Mouse (Mus musculus) fibroblast of lung, adult 2 months (primary cell): ENCODE results near the gene Sohlh1.

ENCODE experiments used
- DNase-seq: peaks from one replicate; pipeline ENCODE4 v3.0.0-alpha.2; 2011; ENCODE audit warnings: low read depth

The Sohlh1 gene

GRCm38 (mm10) chr2:25847226-25847625, at the start of gene Sohlh1:
Gene Sohlh1 (minus strand): TSS chr2:25847248.
- DNase-seq, result no peak

- DNase-seq, result no peak
These were observed 45.4 kb upstream of the Sohlh1 start for GRCm38 (mm10) chr2:25892440-25892839.

- DNase-seq, result no peak
These were observed 41.1 kb upstream of the Sohlh1 start for GRCm38 (mm10) chr2:25888144-25888543.

DNA sequence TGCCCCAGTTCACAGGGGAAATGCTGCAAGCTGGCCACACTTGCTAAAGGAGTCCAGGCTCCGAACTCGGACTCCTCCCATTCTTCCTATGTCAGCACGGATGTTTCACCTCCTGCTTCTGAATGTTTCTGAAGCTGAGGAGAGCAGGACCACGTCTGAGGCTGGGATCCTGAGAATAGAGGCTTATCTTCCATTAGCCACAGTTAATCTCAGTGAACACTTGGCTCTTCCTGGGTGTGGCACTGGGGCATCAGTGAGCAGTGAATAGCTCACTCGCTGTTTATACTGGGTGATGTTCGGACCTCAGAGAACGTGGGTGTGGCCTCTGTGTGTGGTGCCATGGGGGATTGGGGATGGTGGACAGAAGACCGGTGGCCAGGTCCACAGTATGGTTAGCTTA, 40.2 kb upstream of the Sohlh1 start:
- no peak for DNase-seq

DNA sequence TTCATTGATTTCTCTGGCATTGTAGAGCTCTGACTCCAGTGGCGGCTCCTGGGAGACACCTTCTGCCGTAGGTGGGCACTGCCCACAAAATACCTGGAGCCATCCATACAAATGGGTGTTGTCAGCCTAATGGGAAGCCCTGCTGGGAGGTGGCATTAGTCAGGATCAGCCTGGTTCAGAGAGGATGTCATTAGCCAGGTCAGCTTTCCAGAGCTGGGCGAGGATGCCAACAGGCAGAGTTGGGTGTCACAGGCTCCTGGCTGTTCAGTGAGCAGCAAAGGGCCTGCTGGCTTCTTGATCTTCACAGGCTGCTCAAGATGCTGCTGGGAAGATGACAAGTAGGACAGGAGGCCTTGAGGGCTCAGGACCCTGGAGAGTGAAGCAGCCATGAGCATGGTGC, 37.7 kb upstream of the Sohlh1 start:
- no peak for DNase-seq

DNA sequence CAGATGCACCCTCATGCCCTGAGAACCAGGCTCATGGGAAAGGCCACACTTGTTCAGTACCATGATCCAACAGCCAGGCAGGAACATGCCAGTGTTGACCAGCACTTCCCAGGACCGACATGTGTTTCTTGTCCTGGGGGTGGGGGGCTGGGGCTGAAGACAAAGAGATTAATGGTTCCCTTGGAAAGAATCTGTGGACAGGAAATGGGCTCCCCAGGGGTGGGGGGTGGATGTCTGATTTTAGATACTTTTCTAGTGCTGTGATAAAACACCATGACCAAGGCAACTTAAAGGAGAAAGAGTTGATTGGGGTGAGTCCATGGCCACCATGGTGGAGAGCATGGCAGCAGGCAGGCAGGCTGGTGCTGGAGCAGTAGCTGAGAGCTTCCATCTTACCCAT, 35.2 kb upstream of the Sohlh1 start:
- no peak for DNase-seq

GRCm38 (mm10) chr2:25879061-25879460, 32.0 kb upstream of the Sohlh1 start:
- DNase-seq, result no peak

- DNase-seq, result no peak
These were observed 31.5 kb upstream of the Sohlh1 start for GRCm38 (mm10) chr2:25878516-25878915.

DNA sequence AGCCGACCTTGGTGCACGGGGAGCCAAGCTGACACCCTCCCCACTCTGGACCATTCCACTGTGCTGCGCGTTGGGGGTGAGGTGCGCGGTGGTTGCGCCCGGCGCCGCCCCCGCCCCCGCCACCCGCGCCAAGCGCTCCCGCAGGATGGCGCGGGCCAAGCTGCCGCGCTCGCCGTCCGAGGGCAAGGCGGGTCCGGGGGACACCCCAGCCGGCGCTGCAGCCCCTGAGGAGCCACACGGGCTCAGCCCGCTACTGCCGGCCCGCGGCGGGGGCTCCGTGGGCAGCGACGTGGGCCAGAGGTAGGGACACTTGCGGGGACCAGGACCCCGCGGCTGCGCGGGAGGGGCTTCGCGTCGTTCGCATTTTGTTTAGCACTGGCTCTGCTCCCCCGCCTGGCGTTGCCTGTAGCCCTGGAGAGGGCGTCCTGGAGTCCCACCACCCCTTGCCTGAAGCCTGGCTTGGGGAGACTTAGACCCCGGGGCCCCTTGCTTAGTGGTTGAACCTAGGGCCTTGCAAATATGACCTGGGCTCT, 30.8 kb upstream of the Sohlh1 start:
- no peak for DNase-seq

DNA sequence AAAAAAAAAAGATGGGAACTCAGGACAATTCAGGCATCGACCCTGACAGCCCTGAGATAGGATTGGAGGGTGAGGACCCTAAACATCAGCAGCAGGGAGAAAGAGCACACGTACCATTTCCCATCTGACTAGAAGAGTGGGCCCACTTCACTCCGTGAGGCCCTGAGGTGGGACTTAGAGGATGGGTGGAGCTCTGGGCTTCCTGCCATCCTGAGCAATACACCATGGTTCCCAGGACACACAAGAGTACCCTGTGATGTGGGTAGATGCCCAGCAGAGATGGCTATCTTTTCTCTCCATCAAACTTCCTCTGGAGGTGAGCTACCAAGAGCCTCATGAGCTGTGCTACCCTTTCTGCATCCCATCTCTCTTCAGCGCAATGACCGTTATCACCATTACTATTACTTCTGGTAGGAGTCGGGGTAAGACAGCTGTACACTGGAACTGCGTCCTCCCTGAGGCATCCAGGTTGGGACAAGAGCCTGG, 30.2 kb upstream of the Sohlh1 start:
- DNase-seq, result no peak

DNA sequence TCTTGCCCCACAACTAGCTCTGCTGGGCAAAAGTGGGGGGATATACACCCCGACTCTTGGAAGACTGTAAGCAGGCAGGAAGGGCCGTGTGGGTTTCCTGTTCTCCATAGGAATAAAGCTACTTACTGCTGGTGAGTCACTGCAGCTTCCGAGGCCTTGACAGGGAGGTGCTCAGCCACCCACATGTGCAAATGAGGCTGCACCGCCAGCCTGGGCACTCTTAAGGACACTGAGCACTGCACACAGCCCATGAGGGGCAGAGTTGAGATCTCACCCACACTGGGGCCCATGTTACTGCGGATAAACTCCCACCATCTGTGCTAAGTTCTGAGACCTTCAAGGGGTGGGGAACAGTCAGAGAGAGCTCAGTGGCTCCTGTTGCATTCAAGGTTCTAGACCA, 19.6 kb upstream of the Sohlh1 start:
- no peak for DNase-seq

DNA sequence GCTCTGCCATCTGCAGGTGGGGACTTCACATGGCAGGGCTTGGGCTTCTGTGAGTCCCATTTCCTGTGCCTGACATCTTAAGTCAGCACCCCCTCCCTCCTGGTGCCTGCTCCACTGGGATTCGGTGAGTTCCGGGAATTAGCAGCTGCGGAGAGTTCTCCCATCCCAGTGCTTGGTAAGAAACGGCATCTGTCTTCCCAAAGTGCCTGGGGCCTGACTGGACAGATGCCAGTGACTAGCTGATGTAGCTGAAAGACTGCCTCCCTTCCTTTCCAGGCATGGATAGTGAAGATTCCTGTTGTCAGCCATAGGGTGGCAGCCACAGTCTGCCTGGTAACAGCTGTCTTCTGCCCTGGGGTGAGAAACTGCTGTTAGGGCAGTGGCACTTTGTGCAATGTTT, 18.4 kb upstream of the Sohlh1 start:
- DNase-seq, result no peak

DNA sequence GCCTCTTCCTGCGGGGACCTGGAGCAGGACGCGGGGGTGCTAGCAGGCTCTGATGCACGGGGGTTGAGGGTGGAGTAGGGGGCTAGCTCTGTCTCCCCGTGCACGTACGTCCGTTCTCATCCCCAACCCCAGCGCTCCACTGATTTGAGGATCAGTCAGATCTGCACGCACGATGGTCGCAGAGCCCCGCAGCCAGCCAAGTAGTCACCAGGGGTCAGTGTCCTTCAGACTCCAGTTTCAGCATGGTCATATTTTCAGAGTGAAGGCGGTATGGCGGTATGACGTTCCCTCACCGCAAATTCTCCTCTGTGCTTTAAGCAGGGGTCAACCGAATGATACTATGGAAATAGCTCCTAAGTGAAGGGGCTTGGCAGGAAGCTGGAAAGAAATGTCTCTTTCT, 17.2 kb upstream of the Sohlh1 start:
- DNase-seq, result no peak

GRCm38 (mm10) chr2:25863337-25864131, 16.5 kb upstream of the Sohlh1 start, which contains the start of gene Kcnt1:
Gene Kcnt1 (plus strand): TSS chr2:25863734.
- no peak for DNase-seq

- DNase-seq, result no peak
These were observed 15.7 kb upstream of the Sohlh1 start for GRCm38 (mm10) chr2:25862696-25863270.

- DNase-seq, result no peak
These were observed 15.0 kb upstream of the Sohlh1 start for GRCm38 (mm10) chr2:25862038-25862437.

GRCm38 (mm10) chr2:25859891-25860290, 12.8 kb upstream of the Sohlh1 start:
- no peak for DNase-seq

- DNase-seq, result no peak
These were observed 7.0 kb upstream of the Sohlh1 start for GRCm38 (mm10) chr2:25853998-25854397.

DNA sequence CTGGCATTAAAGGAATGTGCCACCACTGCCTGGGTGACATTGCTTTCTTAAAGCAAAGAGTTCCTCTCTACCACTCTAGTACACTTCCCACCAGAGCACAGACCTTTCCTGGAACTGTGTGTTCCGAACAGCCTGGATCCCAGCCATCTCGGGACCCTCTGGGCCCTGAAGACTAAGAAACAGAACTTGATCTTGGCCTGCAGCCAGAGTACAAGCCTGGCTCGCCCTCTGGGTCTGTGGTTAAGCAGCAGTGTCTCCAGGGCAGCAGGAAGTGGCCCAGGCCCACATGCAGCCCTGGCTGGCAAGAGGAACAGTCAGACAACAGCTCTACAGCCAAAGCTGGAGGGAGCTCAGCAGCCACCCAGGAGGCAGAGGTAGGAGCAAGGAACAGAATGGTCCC, 5.6 kb upstream of the Sohlh1 start:
- no peak for DNase-seq

- DNase-seq, result no peak
These were observed 3.3 kb upstream of the Sohlh1 start for GRCm38 (mm10) chr2:25850330-25850729.

DNA sequence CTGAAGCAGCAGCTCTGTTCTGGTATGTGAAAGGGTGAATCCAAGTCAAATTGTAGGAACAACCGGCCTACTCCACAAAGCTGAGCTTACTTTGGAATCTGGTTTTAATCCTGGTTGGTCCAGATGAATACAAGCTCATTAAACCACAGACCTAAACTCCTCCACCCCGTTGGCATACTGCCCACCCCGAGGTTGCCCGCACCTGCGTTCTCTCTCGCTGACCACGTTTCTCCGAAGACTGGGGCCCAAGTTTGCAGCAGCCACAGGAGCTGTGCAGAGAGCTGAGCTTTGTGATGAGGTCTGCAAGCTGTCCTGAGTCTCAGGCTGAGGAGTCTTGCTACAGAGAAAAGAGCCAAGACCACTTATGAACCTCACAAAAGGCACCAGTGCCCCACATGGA, 532 bp downstream of the Sohlh1 start:
- no peak for DNase-seq

DNA sequence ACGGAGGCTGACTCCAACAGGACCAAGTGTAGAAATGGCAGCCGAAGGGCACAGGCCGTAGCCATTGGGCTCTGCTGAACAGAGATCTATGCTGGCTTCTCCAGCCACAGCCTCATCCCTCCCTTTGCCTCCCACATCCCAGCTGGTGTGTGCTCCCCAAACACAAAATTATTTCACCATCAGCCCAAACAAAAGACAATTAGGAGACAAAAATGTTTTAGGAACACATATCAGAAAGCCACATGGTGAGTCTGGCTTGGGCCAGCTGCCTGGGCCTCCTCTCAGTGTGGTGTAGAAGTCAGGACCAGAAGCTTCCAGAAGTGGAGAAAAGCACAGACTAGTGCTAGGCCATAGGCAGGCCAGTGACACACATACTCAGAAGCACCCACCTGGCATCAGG, 3.0 kb downstream of the Sohlh1 start:
- DNase-seq, result no peak

GRCm38 (mm10) chr2:25842758-25843157, 4.3 kb downstream of the Sohlh1 start:
- DNase-seq, result no peak
